Mouse (Mus musculus): ENCODE measurements around the gene Aknad1.

- no peak for TF ChIP-seq POLR2A (IDR thresholded peaks at IDR 0.05; ENCODE audit: low read depth, low read length)
- no peak for TF ChIP-seq CTCF (IDR thresholded peaks at IDR 0.05; ENCODE audit: extremely low read depth, insufficient read length, insufficient replicate concordance, low read depth, low read length)
Measured at GRCm38 (mm10) chr3:108791054-108791706, 51.7 kb downstream of the Aknad1 start.
